Mouse (Mus musculus) embryo, embryonic 10 days (tissue): Measurements from ENCODE around the gene Dck.
A peak's percentile ranks its signal among the peaks of the same experiment; 100 is the strongest.

ENCODE experiments used
- DNase-seq: peaks from one replicate; pipeline ENCODE4 v3.0.0-alpha.2; 2015; ENCODE audit warnings: low spot score

Gene Dck

GRCm38 (mm10) chr5:88791256-88792245 lies 26.8 kb downstream of the Dck start:
- peak; percentile 74 for DNase-seq

DNA sequence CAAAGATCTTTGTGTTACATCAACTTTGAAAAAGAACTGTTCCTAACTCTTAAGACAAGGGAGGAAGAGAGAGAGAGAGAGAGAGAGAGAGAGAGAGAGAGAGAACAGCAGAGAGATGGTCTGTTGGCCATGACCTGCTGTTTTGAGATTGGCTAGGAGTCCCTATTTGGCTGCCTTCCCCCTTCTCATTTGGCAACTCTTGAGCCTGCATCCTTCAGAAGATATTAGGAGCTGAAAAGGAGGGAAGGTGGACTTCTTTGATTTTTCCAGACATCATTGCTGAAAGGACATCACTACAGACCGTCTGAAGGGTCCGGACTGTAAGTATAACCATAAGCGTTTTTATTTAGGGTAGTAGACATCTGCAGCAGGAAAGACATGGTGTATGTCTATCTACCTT lies 28.9 kb downstream of the Dck start:
- DNase-seq: no peak

DNA sequence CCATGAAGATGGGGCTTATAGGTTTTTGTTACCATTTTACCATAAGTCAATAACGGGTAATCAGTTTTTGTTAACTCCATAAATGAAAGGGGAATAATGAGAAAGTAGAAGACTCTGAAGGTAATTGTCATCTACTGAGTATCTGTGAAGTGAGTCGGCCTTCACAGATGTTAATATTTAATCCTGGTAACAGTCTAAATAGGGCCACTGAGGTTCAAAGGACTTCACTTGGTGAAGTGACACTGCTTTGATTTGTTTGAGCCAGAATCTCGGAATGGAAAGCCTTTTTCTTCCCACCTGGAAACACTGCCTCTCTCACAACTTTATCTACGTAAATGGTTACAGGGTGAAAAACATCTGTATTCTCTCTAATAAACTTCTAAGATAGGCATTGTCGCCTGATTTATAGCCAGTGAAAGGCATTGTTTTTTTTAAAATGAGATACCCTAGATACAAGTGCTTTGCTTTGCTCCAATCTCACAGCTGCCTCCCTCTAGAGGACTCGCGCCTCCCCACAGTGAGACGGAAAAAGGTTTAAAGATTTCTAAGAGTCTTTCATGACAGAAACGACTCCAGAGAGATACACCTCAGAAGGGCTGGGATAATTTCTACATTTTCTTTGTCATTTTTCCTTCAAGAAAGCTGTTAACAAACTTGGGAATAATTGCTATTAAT lies 31.3 kb downstream of the Dck start:
- DNase-seq: no peak

DNA sequence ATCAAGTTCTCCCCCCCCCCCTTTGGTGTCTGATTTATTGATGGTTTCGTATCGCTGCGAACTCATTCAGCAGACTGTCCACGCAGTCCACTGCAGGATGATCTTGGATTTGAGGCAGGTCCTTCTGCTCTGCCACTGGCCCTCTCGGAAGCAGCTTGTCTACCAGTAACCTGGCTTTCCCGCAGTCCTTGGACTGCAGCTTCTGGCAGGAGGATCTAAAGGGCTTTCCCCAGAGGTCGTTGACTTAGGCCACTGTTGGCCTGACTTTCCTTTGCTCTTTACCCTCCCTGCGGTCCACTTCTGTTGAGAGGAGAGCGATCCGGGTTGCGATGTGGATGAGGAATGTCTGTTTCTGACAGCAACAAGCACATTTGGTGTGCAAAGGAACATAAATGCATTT lies 31.8 kb downstream of the Dck start:
- DNase-seq: peak; percentile 23

DNA sequence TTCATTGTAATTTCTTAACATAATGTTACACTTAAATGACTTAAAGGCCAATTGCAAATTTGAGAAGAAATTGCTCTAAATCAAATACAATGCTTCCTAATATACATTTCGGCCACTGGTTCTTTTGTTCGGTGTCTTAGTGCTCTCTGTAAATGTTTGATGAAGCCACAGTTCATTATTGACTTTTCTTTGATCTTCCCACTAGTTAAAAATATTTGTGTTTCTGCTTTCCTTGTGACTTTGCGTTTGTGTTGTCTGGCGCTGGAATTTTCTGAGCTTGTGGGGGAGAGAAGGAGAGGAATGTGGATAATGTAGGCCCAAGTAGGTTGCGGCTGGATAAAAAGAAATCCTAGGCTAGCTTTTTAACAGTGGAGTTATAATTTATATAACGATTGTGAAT lies 32.3 kb downstream of the Dck start:
- no peak for DNase-seq

GRCm38 (mm10) chr5:88805616-88806015 lies 40.8 kb downstream of the Dck start:
- no peak for DNase-seq

DNA sequence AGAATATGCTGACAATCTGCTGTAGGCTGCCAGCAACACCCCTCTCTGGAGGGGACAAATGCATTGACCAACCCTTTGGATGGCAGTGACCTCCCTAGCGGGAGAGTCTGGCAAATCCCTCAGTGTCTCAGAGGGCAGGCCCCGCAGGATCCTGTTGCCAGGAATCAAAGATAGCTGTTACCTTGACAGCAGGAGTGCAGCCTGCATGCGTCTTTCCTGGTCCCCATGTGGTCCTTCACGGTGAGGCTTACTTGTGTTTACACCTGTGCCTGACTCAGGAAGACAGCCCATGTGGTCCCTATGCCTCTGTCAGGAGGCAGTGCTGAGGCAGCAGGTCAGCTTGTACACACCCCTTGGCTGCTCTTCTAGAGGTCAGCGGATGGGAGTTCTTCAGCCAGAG lies 41.5 kb downstream of the Dck start:
- no peak for DNase-seq

- DNase-seq: peak; percentile 10
Observed at GRCm38 (mm10) chr5:88807342-88807741, 42.5 kb downstream of the Dck start.

- no peak for DNase-seq
Observed at GRCm38 (mm10) chr5:88813188-88813587, 48.4 kb downstream of the Dck start.

GRCm38 (mm10) chr5:88814552-88814951 lies 49.8 kb downstream of the Dck start:
- no peak for DNase-seq

- DNase-seq: no peak
Observed at GRCm38 (mm10) chr5:88821542-88821941, 56.7 kb downstream of the Dck start.

GRCm38 (mm10) chr5:88824838-88825237 lies 60.0 kb downstream of the Dck start:
- DNase-seq: no peak

GRCm38 (mm10) chr5:88829835-88830571 lies 65.2 kb downstream of the Dck start:
- DNase-seq: no peak

DNA sequence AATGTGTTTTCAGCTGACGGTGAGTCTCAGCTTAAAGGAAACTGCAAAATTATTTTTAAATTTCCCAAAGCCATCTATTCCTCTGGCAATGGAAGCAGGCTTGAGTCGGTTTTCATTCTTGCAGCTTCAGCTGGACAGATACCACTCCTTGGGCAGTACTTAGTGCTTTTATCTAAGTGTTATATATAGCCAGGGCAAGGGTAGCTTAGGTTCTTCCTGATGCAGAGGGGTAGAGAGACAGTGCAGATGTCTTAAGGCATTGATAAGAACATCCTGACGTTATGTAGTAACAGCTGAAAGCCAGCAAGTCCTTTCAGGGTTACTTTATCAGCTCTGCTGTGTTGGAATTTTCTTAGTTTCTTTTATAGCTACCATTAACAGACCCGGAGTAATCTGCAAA lies 66.1 kb downstream of the Dck start:
- no peak for DNase-seq

GRCm38 (mm10) chr5:88831935-88832334 lies 67.1 kb downstream of the Dck start:
- no peak for DNase-seq
